Comparison of ENCODE assay signal across 11 mouse cellular contexts in genomic region chr16:93903027-93903426, GRCm38 (mm10). TPM values are rescaled to one million over a fixed set of nuclear protein-coding genes. Genes with fewer than 3 reads are reported as not detected.
A peak's percentile ranks its signal among the peaks of the same experiment; 100 is the strongest.
DNase-seq lines count a peak whose midpoint lies in the region; ATAC-seq and TF ChIP-seq lines count a peak whose summit lies in the region.
"Had no signal": no experiment of that assay in that cellular context is flagged by ENCODE, and none has a peak within 500 bp of the region (broad histone marks: within the 10 kb centered on the region; RNA-seq: fewer than 3 reads in every experiment).

No protein-coding gene starts in this region.

- no peak overlapping the region for H3K27ac ChIP-seq in kidney, adult 2 months (ENCODE audit: insufficient read depth, low read depth, low read length)
- H3K27ac ChIP-seq in kidney, embryonic 16.5 days (ENCODE audit: low read length): no peak overlapping the region
- no peak overlapping the region for H3K27ac ChIP-seq in testis, adult 2 months (ENCODE audit: control insufficient read depth, insufficient read depth, low read depth, low read length)
- H3K27ac ChIP-seq: embryonic facial prominence, embryonic 15.5 days; liver, embryonic 15.5 days had no signal

- H3K36me3 ChIP-seq in kidney, adult 2 months (ENCODE audit: control insufficient read depth, insufficient read depth, low read length): no peaks in the 10 kb centered on the region
- H3K36me3 ChIP-seq in kidney, embryonic 16.5 days (ENCODE audit: insufficient read depth, low read length): peaks cover 24% of the 10 kb centered on the region
- H3K36me3 ChIP-seq in testis, adult 2 months (ENCODE audit: control insufficient read depth, insufficient read depth, low read length): no peaks in the 10 kb centered on the region

- H3K4me3 ChIP-seq in kidney, adult 2 months (ENCODE audit: insufficient read depth, low read depth, low read length): no peak overlapping the region
- H3K4me3 ChIP-seq in kidney, embryonic 16.5 days (ENCODE audit: low read length): no peak overlapping the region
- no peak overlapping the region for H3K4me3 ChIP-seq in testis, adult 2 months (ENCODE audit: control insufficient read depth, low read depth, low read length)
- H3K4me3 ChIP-seq: embryonic facial prominence, embryonic 15.5 days; liver, embryonic 15.5 days had no signal

- H3K4me1 ChIP-seq in kidney, adult 2 months (ENCODE audit: control insufficient read depth, insufficient read depth, low read length): peaks cover 3% of the 10 kb centered on the region; the same call in 1 of the 2 replicates
- H3K4me1 ChIP-seq in kidney, embryonic 16.5 days (ENCODE audit: insufficient read depth, low read length): peaks cover 7% of the 10 kb centered on the region; the same call in 1 of the 2 replicates
- no peaks in the 10 kb centered on the region for H3K4me1 ChIP-seq in testis, adult 2 months (ENCODE audit: control insufficient read depth, insufficient read depth, low read length)
- H3K4me1 ChIP-seq: liver, embryonic 15.5 days had no signal

- peak; percentile 51; the same call in 1 of the 2 replicates for TF ChIP-seq CTCF in kidney, adult 2 months (conservative IDR thresholded peaks at IDR 0.05; ENCODE audit: insufficient read depth, insufficient read length, low read depth, low read length)
- TF ChIP-seq CTCF in testis, adult 2 months (IDR thresholded peaks at IDR 0.05; ENCODE audit: control insufficient read depth, insufficient read depth, insufficient replicate concordance, low read depth, low read length): 0 out of 2 replicates have a peak, but pooled peaks have one; percentile 13

- no peak for ATAC-seq in kidney, embryonic 16.5 days (ENCODE audit: low FRiP score, low TSS enrichment)

- H3K4me2 ChIP-seq in kidney, embryonic 16.5 days (replicated peaks; ENCODE audit: low read depth, low read length): no peak overlapping the region
- H3K4me2 ChIP-seq: embryonic facial prominence, embryonic 15.5 days; liver, embryonic 15.5 days had no signal

- 74% methylated on average over 6 of the region's 6 CpGs for WGBS in kidney, adult 2 months
- 75% methylated on average over 6 of the region's 6 CpGs for WGBS in kidney, embryonic 16.5 days

- H3K27me3 ChIP-seq in kidney, adult 2 months (replicated peaks; ENCODE audit: control insufficient read depth, insufficient read depth, low read length): no peaks in the 10 kb centered on the region
- no peaks in the 10 kb centered on the region for H3K27me3 ChIP-seq in kidney, embryonic 16.5 days (ENCODE audit: insufficient read depth, low read length)
- no peaks in the 10 kb centered on the region for H3K27me3 ChIP-seq in testis, adult 2 months (ENCODE audit: control insufficient read depth, insufficient read depth, low read length)
- H3K27me3 ChIP-seq: embryonic facial prominence, embryonic 15.5 days; liver, embryonic 15.5 days had no signal

- no peak for TF ChIP-seq POLR2A in kidney, adult 2 months (IDR thresholded peaks at IDR 0.05; ENCODE audit: low read depth, low read length)
- no peak for TF ChIP-seq POLR2A in testis, adult 2 months (IDR thresholded peaks at IDR 0.05; ENCODE audit: control insufficient read depth, low read depth, low read length)

- peak; percentile 29 for DNase-seq in kidney, adult 2 months
- DNase-seq in testis, postnatal 10 days (ENCODE audit: low spot score): no peak
- DNase-seq in embryo, embryonic 10.5 days (ENCODE audit: low spot score): peak; percentile 29
- peak; percentile 31 to 44 for DNase-seq in thymus, postnatal 36 days
- DNase-seq in cerebellum, adult 8-10 months: no peak
- no peak for DNase-seq in cerebellum, postnatal 25 days
- DNase-seq: right cerebral cortex, adult 18-20 months had no signal

- no peaks in the 10 kb centered on the region for H3K9me3 ChIP-seq in kidney, embryonic 16.5 days (ENCODE audit: low read length)
- H3K9me3 ChIP-seq: embryonic facial prominence, embryonic 15.5 days; liver, embryonic 15.5 days had no signal

- no peak overlapping the region for H3K9ac ChIP-seq in kidney, embryonic 16.5 days (replicated peaks; ENCODE audit: low read length)
- H3K9ac ChIP-seq: embryonic facial prominence, embryonic 15.5 days; liver, embryonic 15.5 days had no signal

RNA-seq across cellular contexts. Expression of gene Chaf1b, which starts 19.3 kb away (rescaled TPM):
- 1.6 and 2.0 TPM in 2 replicates for polyA plus RNA-seq in kidney, adult 2 months (2012; rRNA removed)
- 70.3 and 72.1 TPM in 2 replicates for polyA plus RNA-seq in kidney, embryonic 16.5 days (2015; fragmentation: Nextera tagmentation; extraction: Ambion mirVana)
- 9.3 and 10.1 TPM in 2 replicates for polyA plus RNA-seq in testis, adult 2 months (2012; rRNA removed)

Comparison
In these comparisons a context has a peak if more than half of its experiments do, and no peak if none do; other contexts are left out.
1. DNase-seq: peak in kidney, adult 2 months (single experiment), embryo, embryonic 10.5 days (single experiment) and thymus, postnatal 36 days (2 of 2); none in testis, postnatal 10 days (single experiment), cerebellum, adult 8-10 months (single experiment) and cerebellum, postnatal 25 days (0 of 2).